Mouse (Mus musculus) left cerebral cortex, postnatal 10 days (tissue): ENCODE results near the gene Adra1b. TPM values are rescaled to one million over a fixed set of nuclear protein-coding genes. Genes with fewer than 3 reads are reported as not detected.

ENCODE experiments used
- DNase-seq, 2 experiments: peaks; one replicate each; pipeline ENCODE4 v3.0.0; 2021 to 2022; ENCODE audit warnings: low spot score in 2 of 2, mixed read lengths in 1 of 2; ENCODE audit errors: extremely low spot score in 1 of 2
- intact Hi-C: fragments of 180-260 bp; cut with DNase I; formaldehyde crosslinking; loops from one replicate; pipeline ENCODE4 v1.15.1; 2025
- total RNA-seq, 2 experiments: library from RNA; stranded (reverse); gene quantifications; 2 replicates each; pipeline ENCODE4 v1.2.3; 2021

Adra1b gene
- total RNA-seq, 2 experiments from 2014 or later: 14.0 to 17.1 TPM

DNA sequence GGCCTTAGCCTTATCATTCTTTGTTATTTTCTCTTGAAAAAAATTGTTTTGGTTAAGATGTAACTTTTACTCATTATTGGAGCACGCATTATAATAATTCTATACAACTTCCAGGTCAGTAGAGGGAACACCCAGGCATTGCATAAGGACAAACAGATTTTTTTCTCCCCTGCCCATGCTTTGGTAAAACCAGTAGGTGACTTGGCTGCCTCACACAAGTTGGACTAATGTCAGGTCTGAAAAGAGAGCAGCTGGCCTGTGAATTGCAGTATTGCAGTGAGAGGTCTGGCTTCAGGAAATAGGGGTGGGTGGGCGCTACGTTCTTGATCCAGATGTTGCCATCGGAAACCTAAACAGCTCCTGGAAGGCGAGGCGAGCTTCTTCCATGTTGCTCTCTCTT lies 10.6 kb upstream of the Adra1b start:
- no peak for DNase-seq
- intact Hi-C loops: no loop called here

GRCm38 (mm10) chr11:43903351-43903750 lies 2.3 kb upstream of the Adra1b start:
- intact Hi-C loops: no loop called here
- DNase-seq: no peak

GRCm38 (mm10) chr11:43899696-43900095 lies 1.3 kb downstream of the Adra1b start:
- intact Hi-C loops: no loop called here
- DNase-seq: no peak

- intact Hi-C loops: no loop called here
- DNase-seq: no peak
Observed at GRCm38 (mm10) chr11:43895323-43895722, 5.7 kb downstream of the Adra1b start.

GRCm38 (mm10) chr11:43892546-43892945 lies 8.5 kb downstream of the Adra1b start:
- DNase-seq: no peak
- intact Hi-C loops: no loop called here

- intact Hi-C loops: no loop called here
Observed at GRCm38 (mm10) chr11:43891457-43891856, 9.6 kb downstream of the Adra1b start.

GRCm38 (mm10) chr11:43889208-43889915 lies 11.6 kb downstream of the Adra1b start:
- no peak for DNase-seq
- intact Hi-C loops: no loop called here

More at GRCm38 (mm10) chr11:43891457-43891856, 9.6 kb downstream of the Adra1b start:
- peak in 1 of 2 experiments; percentile 22 for DNase-seq

- DNase-seq: no peak
- intact Hi-C loops: no loop called here
Observed at GRCm38 (mm10) chr11:43888736-43889135, 12.3 kb downstream of the Adra1b start.

DNA sequence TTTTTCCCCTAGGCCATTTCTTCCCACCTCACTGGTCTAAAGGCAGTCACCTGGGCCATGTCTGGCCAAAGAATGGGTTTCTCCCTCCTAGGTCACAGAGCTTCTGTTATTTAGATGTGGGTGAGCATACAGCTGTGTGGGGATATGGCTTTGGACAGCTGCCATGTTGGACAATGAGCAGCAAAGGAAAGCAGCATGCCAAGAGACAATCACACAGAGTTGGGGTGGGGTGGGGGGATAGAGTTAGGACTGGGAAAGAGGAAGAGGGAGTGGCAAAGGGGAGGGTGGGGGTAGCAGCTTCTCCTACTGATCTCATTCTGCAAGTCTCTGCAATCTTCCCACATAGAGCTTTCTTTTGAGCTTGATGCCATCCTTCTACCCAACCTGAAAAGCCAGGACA lies 13.4 kb downstream of the Adra1b start:
- no peak for DNase-seq
- intact Hi-C loops: no loop called here

- intact Hi-C loops: no loop called here
- DNase-seq: no peak
Observed at GRCm38 (mm10) chr11:43884521-43884920, 16.5 kb downstream of the Adra1b start.

DNA sequence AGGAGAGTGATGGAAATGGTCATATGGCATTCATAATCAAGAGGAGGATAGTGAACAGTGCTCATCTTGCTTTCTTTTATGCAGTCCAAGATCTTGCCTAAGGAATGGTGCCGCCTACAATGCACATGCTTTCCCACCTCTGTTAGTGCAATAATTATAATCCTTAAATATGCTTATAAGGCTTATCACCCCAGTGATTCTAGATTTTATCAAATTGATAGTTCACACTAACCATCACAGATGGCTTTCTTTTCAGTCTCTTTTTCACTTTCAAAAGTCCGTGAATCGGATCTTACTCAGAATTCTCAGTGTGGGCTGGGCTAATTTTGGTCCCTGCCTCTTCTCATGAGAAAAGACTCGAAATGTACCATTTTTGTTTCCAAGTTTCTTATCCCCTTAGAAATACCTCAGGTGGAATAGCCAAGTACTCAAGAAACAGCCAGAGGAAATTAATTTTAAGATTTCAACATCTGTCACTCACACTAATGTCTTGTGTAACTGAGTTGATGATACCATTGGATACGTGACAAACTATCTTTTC lies 17.3 kb downstream of the Adra1b start:
- no peak for DNase-seq
- intact Hi-C loops: no loop called here

DNA sequence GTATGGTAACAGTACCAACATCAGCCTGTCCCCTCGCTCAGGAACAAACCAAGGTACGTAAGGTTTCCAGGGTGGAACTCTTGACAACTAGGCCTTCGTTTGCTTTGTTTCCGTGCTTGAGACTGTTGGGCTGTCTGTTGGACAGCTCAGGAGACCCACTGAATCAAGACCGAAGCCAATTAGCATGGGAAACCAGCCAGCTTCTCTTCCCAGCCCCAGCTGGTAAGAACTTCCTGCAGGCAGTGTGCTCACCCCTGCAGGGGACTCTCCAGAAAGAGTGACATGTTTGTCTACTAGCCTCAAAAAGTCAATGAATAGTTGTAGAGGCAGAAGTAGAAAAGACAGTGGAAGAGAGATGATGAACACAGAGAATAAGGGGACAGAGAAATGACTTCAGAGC lies 23.8 kb downstream of the Adra1b start:
- intact Hi-C loops: no loop called here
- peak in 1 of 2 experiments; percentile 24 for DNase-seq

GRCm38 (mm10) chr11:43867721-43868281 lies 33.2 kb downstream of the Adra1b start:
- intact Hi-C loops: no loop called here
- no peak for DNase-seq

- intact Hi-C loops: no loop called here
- DNase-seq: no peak
Observed at GRCm38 (mm10) chr11:43865298-43866165, 35.5 kb downstream of the Adra1b start.

- DNase-seq: no peak
- intact Hi-C loops: no loop called here
Observed at GRCm38 (mm10) chr11:43853046-43853445, 48.0 kb downstream of the Adra1b start.

DNA sequence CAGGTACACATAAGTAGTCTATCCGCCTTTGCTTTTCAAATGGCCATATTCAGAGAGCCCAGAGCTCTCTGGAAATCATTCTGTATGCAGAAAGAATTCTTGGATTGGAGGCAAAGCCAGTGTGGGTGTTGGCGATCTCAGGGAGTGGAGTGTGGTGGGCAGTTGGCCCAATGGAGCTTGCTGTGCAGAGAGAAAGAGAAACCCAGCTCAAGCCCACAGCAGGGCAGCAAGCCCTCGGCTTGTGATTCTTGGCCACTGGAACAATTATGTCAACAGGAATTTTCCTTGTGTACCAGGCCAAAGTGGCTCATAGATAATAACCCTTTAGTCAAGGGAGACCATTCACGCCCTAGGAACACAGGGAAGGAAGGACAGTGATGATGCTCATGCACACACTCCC lies 53.0 kb downstream of the Adra1b start:
- intact Hi-C loops: no loop called here
- peak in 1 of 2 experiments; percentile 29 for DNase-seq

DNA sequence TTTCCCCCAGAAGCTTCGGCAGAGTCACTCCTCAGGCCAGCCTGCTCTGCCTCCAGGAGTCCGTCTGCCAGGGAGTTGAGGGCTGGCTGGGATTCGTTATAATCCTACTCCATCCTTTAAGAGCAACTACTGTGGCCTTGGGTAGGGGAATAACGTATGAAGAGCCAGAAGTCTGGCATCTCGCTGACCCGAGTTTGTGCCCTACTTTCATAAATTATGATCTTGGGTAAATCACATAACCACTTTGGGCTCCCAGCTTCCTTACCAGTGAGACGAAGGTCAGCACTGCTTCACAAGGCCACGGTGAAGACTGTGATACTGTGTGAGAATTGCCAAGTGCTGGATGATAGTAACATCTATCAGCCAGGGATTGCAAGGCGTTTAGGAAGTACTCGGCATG lies 59.4 kb downstream of the Adra1b start:
- no peak for DNase-seq
- intact Hi-C loops: no loop called here

GRCm38 (mm10) chr11:43840491-43840890 lies 60.5 kb downstream of the Adra1b start:
- no peak for DNase-seq
- intact Hi-C loops: no loop called here
